Comparison of ENCODE assay signal across 34 mouse cellular contexts in genomic region chr12:54265852-54266251, GRCm38 (mm10).
"Had no signal": no experiment of that assay in that cellular context is flagged by ENCODE, and none has a peak within 500 bp of the region (broad histone marks: within the 10 kb centered on the region; RNA-seq: fewer than 3 reads in every experiment).

No protein-coding gene starts in this region.

- H3K36me3 ChIP-seq: heart, embryonic 10.5 days; heart, embryonic 12.5 days; heart, embryonic 13.5 days; heart, embryonic 15.5 days; hindbrain, embryonic 10.5 days; hindbrain, embryonic 12.5 days; hindbrain, embryonic 13.5 days; hindbrain, embryonic 15.5 days; intestine, embryonic 15.5 days; kidney, embryonic 15.5 days had no signal

- DNase-seq: heart, adult 2 months; heart, postnatal 10 days; heart, postnatal 14 days; heart, postnatal 36 days; heart, postnatal 4 days; kidney, adult 11 months; kidney, adult 18-20 months; kidney, adult 2 months; kidney, adult 8-10 months; kidney, adult 9 months; kidney, postnatal 10 days; kidney, postnatal 14 days; kidney, postnatal 25 days; kidney, postnatal 36 days; kidney, postnatal 4 days; layer of hippocampus, adult 9-11 months had no signal

- H3K27ac ChIP-seq: heart, adult 2 months; heart, embryonic 13.5 days; heart, embryonic 15.5 days; hindbrain, embryonic 12.5 days; hindbrain, embryonic 13.5 days; hindbrain, embryonic 14.5 days; hindbrain, embryonic 15.5 days; hindbrain, postnatal 0 days; intestine, embryonic 15.5 days; kidney, embryonic 15.5 days; kidney, postnatal 0 days; layer of hippocampus, adult 2 months had no signal

- H3K27me3 ChIP-seq: heart, embryonic 13.5 days; heart, embryonic 15.5 days; hindbrain, embryonic 12.5 days; hindbrain, embryonic 13.5 days; hindbrain, embryonic 15.5 days; intestine, embryonic 15.5 days; kidney, embryonic 15.5 days had no signal

- H3K4me1 ChIP-seq: hindbrain, embryonic 15.5 days had no signal

- ATAC-seq: hindbrain, embryonic 16.5 days; hindbrain, postnatal 0 days; inflammation-experienced regulatory T-cells, adult 6 months; intestine, embryonic 15.5 days; intestine, postnatal 0 days had no signal

- H3K4me3 ChIP-seq: heart, adult 2 months; heart, embryonic 10.5 days; heart, embryonic 12.5 days; heart, embryonic 13.5 days; heart, embryonic 15.5 days; hindbrain, embryonic 10.5 days; hindbrain, embryonic 12.5 days; hindbrain, embryonic 13.5 days; hindbrain, embryonic 15.5 days; intestine, embryonic 15.5 days; kidney, embryonic 15.5 days; layer of hippocampus, adult 2 months had no signal

- H3K4me2 ChIP-seq: heart, embryonic 11.5 days; heart, embryonic 12.5 days; heart, embryonic 13.5 days; heart, embryonic 15.5 days; hindbrain, embryonic 12.5 days; hindbrain, embryonic 13.5 days; hindbrain, embryonic 14.5 days; hindbrain, embryonic 15.5 days; intestine, embryonic 15.5 days; kidney, embryonic 15.5 days had no signal

- H3K9me3 ChIP-seq: heart, embryonic 10.5 days; heart, embryonic 12.5 days; heart, embryonic 13.5 days; heart, embryonic 15.5 days; hindbrain, embryonic 10.5 days; hindbrain, embryonic 12.5 days; hindbrain, embryonic 13.5 days; hindbrain, embryonic 15.5 days; intestine, embryonic 15.5 days; kidney, embryonic 15.5 days had no signal

- H3K9ac ChIP-seq: heart, embryonic 12.5 days; heart, embryonic 13.5 days; heart, embryonic 15.5 days; hindbrain, embryonic 12.5 days; hindbrain, embryonic 13.5 days; hindbrain, embryonic 14.5 days; hindbrain, embryonic 15.5 days; intestine, embryonic 15.5 days; kidney, embryonic 15.5 days had no signal
